Mouse (Mus musculus) heart, postnatal 4 days (tissue): ENCODE data around the gene Fbxl17. TPM values are rescaled to one million over a fixed set of nuclear protein-coding genes. Genes with fewer than 3 reads are reported as not detected.

Experiments used
- DNase-seq: peaks from one replicate; pipeline ENCODE4 v3.0.0; 2021
- total RNA-seq, 2 experiments: library from RNA; stranded (reverse); gene quantifications; 2 replicates each; pipeline ENCODE4 v1.2.3; 2021

Gene Fbxl17
- total RNA-seq, 2 experiments from 2014 or later = 35.6 to 37.3 TPM

GRCm38 (mm10) chr17:63459712-63460495 lies 39.9 kb downstream of the Fbxl17 start:
- DNase-seq = no peak

- DNase-seq = no peak
Observed at GRCm38 (mm10) chr17:63458052-63458451, 41.8 kb downstream of the Fbxl17 start.

GRCm38 (mm10) chr17:63451311-63452006 lies 48.4 kb downstream of the Fbxl17 start:
- no peak for DNase-seq

- no peak for DNase-seq
Observed at GRCm38 (mm10) chr17:63447691-63448090, 52.1 kb downstream of the Fbxl17 start.

- DNase-seq = no peak
Observed at GRCm38 (mm10) chr17:63446971-63447679, 52.7 kb downstream of the Fbxl17 start.

GRCm38 (mm10) chr17:63445212-63445611 lies 54.6 kb downstream of the Fbxl17 start:
- no peak for DNase-seq

- no peak for DNase-seq
Observed at GRCm38 (mm10) chr17:63437424-63437823, 62.4 kb downstream of the Fbxl17 start.

GRCm38 (mm10) chr17:63434081-63434480 lies 65.7 kb downstream of the Fbxl17 start:
- peak; percentile 64 for DNase-seq

GRCm38 (mm10) chr17:63431650-63432049 lies 68.2 kb downstream of the Fbxl17 start:
- DNase-seq = no peak

- no peak for DNase-seq
Observed at GRCm38 (mm10) chr17:63430395-63431075, 69.3 kb downstream of the Fbxl17 start.

GRCm38 (mm10) chr17:63423851-63424250 lies 76.0 kb downstream of the Fbxl17 start:
- DNase-seq = no peak

GRCm38 (mm10) chr17:63422685-63423084 lies 77.1 kb downstream of the Fbxl17 start:
- no peak for DNase-seq

GRCm38 (mm10) chr17:63421864-63422263 lies 78.0 kb downstream of the Fbxl17 start:
- no peak for DNase-seq

- no peak for DNase-seq
Observed at GRCm38 (mm10) chr17:63419503-63419902, 80.3 kb downstream of the Fbxl17 start.

- peak; percentile 30 for DNase-seq
Observed at GRCm38 (mm10) chr17:63413973-63414580, 85.7 kb downstream of the Fbxl17 start.

GRCm38 (mm10) chr17:63411564-63411963 lies 88.3 kb downstream of the Fbxl17 start:
- DNase-seq = no peak

- DNase-seq = no peak
Observed at GRCm38 (mm10) chr17:63410101-63410500, 89.7 kb downstream of the Fbxl17 start.

- DNase-seq = no peak
Observed at GRCm38 (mm10) chr17:63405955-63406354, 93.9 kb downstream of the Fbxl17 start.

GRCm38 (mm10) chr17:63405471-63405870 lies 94.3 kb downstream of the Fbxl17 start:
- DNase-seq = no peak

- DNase-seq = peak; percentile 45
Observed at GRCm38 (mm10) chr17:63404968-63405367, 94.8 kb downstream of the Fbxl17 start.

- DNase-seq = no peak
Observed at GRCm38 (mm10) chr17:63403801-63404415, 95.9 kb downstream of the Fbxl17 start.
